In the genomic region with DNA sequence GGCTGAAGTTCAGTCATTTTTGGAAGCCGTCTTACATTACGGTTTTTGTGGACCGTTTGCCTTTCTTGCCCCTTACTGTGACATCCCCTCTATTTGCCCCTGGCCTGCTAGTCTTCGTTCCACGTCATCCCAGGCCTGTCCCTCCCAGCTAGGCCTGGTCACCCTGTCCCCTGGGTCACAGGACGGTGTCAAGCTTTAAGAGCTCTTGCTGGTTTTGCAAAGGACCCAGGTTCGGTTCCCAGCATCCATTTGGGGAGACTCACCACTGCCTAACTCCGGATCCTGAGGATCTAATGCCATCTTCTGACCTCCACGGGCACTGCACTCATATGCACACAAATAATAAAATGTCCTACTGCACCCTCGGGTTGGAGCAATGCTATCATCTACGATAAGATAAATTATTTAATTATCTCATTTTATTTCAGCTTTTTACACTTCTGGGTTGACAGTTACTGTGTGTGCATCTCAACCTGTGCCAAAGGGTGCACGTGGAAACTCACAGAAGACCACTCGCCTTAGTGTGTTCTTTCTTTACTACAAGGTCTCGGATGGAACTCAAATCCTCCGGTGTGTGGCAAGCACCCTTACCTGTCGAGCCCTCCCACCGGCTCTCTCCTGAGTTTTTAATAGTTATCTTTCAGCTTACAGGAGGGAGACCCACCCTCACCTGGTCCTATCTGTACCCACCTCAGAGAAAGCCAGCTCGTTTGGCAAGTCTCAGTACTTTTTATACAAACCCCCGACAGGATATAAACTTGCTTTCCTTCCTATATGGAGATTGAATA, we compare ENCODE assay signal across 8 mouse cellular contexts. TPM values are rescaled to one million over a fixed set of nuclear protein-coding genes. Genes with fewer than 3 reads are reported as not detected.
A peak's percentile ranks its signal among the peaks of the same experiment; 100 is the strongest.
DNase-seq lines count a peak whose midpoint lies in the region; ATAC-seq lines count a peak whose summit lies in the region.

No protein-coding gene starts in this region.

- H3K36me3 ChIP-seq in heart, embryonic 13.5 days: peaks cover 27% of the 10 kb centered on the region
- H3K36me3 ChIP-seq in hindbrain, embryonic 11.5 days (ENCODE audit: control insufficient read depth, insufficient read depth, low read length): no peaks in the 10 kb centered on the region
- peaks cover 30% of the 10 kb centered on the region for H3K36me3 ChIP-seq in midbrain, embryonic 10.5 days

- WGBS in heart, embryonic 13.5 days: 83% methylated on average over 19 of the region's 19 CpGs
- 85% methylated on average over 19 of the region's 19 CpGs for WGBS in hindbrain, embryonic 11.5 days
- WGBS in midbrain, embryonic 10.5 days: 85% methylated on average over 19 of the region's 19 CpGs

- H3K4me2 ChIP-seq in heart, embryonic 13.5 days: peak overlapping the region; percentile 73
- H3K4me2 ChIP-seq in hindbrain, embryonic 11.5 days (replicated peaks; ENCODE audit: low read depth, low read length): peak overlapping the region; percentile 80

- H3K4me1 ChIP-seq in heart, embryonic 13.5 days: peaks cover 36% of the 10 kb centered on the region
- peaks cover 3% of the 10 kb centered on the region for H3K4me1 ChIP-seq in hindbrain, embryonic 11.5 days (replicated peaks; ENCODE audit: control insufficient read depth, insufficient read depth, low read length)
- H3K4me1 ChIP-seq in midbrain, embryonic 10.5 days: peaks cover 40% of the 10 kb centered on the region

- no peak for ATAC-seq in heart, embryonic 13.5 days (ENCODE audit: extremely low read depth, insufficient number of reproducible peaks, low FRiP score, low TSS enrichment)
- peak; percentile 29; the same call in 1 of the 2 replicates for ATAC-seq in hindbrain, embryonic 11.5 days (ENCODE audit: low FRiP score)

- H3K9ac ChIP-seq in heart, embryonic 13.5 days: peak overlapping the region; percentile 72
- peak overlapping the region; percentile 93 for H3K9ac ChIP-seq in hindbrain, embryonic 11.5 days (ENCODE audit: low read depth, low read length)

- H3K27me3 ChIP-seq in heart, embryonic 13.5 days (replicated peaks): no peaks in the 10 kb centered on the region
- no peaks in the 10 kb centered on the region for H3K27me3 ChIP-seq in hindbrain, embryonic 11.5 days (ENCODE audit: control insufficient read depth, insufficient read depth, low read length)
- no peaks in the 10 kb centered on the region for H3K27me3 ChIP-seq in midbrain, embryonic 10.5 days (ENCODE audit: low read depth, poor library complexity, severe bottlenecking)

- H3K27ac ChIP-seq in heart, embryonic 13.5 days (replicated peaks): peak overlapping the region; percentile 80
- H3K27ac ChIP-seq in hindbrain, embryonic 11.5 days (ENCODE audit: low read depth, low read length): no peak overlapping the region
- H3K27ac ChIP-seq in midbrain, embryonic 10.5 days (replicated peaks): peak overlapping the region; percentile 89

- no peak for DNase-seq in heart, postnatal 4 days
- DNase-seq in R1 (ENCODE audit: low read depth, low spot score): peak; percentile 75
- DNase-seq in hindbrain, embryonic 11.5 days (ENCODE audit: low spot score): no peak
- DNase-seq in midbrain, embryonic 10.5 days (ENCODE audit: low spot score): no peak
- DNase-seq in ovary, adult 18-20 months (ENCODE audit: low spot score): no peak
- DNase-seq in adipocyte (ENCODE audit: low spot score): no peak
- no peak for DNase-seq in embryo, embryonic 9.5 days (ENCODE audit: extremely low spot score)

- H3K4me3 ChIP-seq in heart, embryonic 13.5 days: peak overlapping the region; percentile 80
- H3K4me3 ChIP-seq in hindbrain, embryonic 11.5 days (ENCODE audit: low read depth, low read length): peak overlapping the region; percentile 91; the same call in 1 of the 2 replicates
- H3K4me3 ChIP-seq in midbrain, embryonic 10.5 days: peak overlapping the region; percentile 69

- H3K9me3 ChIP-seq in heart, embryonic 13.5 days: no peaks in the 10 kb centered on the region
- no peaks in the 10 kb centered on the region for H3K9me3 ChIP-seq in hindbrain, embryonic 11.5 days (ENCODE audit: control insufficient read depth, low read length)
- H3K9me3 ChIP-seq in midbrain, embryonic 10.5 days (replicated peaks): no peaks in the 10 kb centered on the region

RNA-seq across cellular contexts. Expression of gene Park7, which starts 3.9 kb away (rescaled TPM):
- 298 and 333 TPM in 2 replicates for polyA plus RNA-seq in heart, embryonic 13.5 days (2015; fragmentation: Nextera tagmentation; extraction: Ambion mirVana)
- total RNA-seq in heart, postnatal 4 days (2021): 100 to 1,000 TPM; 187 to 190 TPM
- 406 and 416 TPM in 2 replicates for polyA plus RNA-seq in hindbrain, embryonic 11.5 days (2014; fragmentation: Nextera tagmentation; extraction: Ambion mirVana)
- polyA plus RNA-seq in midbrain, embryonic 10.5 days (2016; fragmentation: Nextera tagmentation; extraction: Ambion mirVana): 456 and 487 TPM in 2 replicates

RNA-seq across cellular contexts. Expression of gene Tnfrsf9, which starts 4.0 kb away (rescaled TPM):
- polyA plus RNA-seq in heart, embryonic 13.5 days (2015; fragmentation: Nextera tagmentation; extraction: Ambion mirVana): 0.57 and 0.82 TPM in 2 replicates
- under 1 TPM in 1 of 2 experiments, not detected in 1; 0.25 TPM for total RNA-seq in heart, postnatal 4 days (2021)
- 0.21 TPM in 1 of 2 replicates, not detected in the other for polyA plus RNA-seq in hindbrain, embryonic 11.5 days (2014; fragmentation: Nextera tagmentation; extraction: Ambion mirVana)
- polyA plus RNA-seq in midbrain, embryonic 10.5 days (2016; fragmentation: Nextera tagmentation; extraction: Ambion mirVana): 0.21 and 0.33 TPM in 2 replicates

RNA-seq across cellular contexts. Expression of gene Errfi1, which starts 56.6 kb away (rescaled TPM):
- polyA plus RNA-seq in heart, embryonic 13.5 days (2015; fragmentation: Nextera tagmentation; extraction: Ambion mirVana): 10.1 and 11.3 TPM in 2 replicates
- 10 to 100 TPM; 18.6 to 20.4 TPM for total RNA-seq in heart, postnatal 4 days (2021)
- 34.0 and 36.7 TPM in 2 replicates for polyA plus RNA-seq in hindbrain, embryonic 11.5 days (2014; fragmentation: Nextera tagmentation; extraction: Ambion mirVana)
- polyA plus RNA-seq in midbrain, embryonic 10.5 days (2016; fragmentation: Nextera tagmentation; extraction: Ambion mirVana): 23.4 and 25.2 TPM in 2 replicates
